Mouse (Mus musculus) G1E (cell line): ENCODE data around the gene Gm20075. TPM values are rescaled to one million over a fixed set of nuclear protein-coding genes. Genes with fewer than 3 reads are reported as not detected.
"Not testable (repeated sequence)": the region's sequence is repeated elsewhere in the genome, so short reads cannot be mapped to it uniquely, and the experiment has no call there.

Experiments
- ATAC-seq: 2 replicates; pipeline ENCODE4 v1.8.0; 2016; ENCODE audit warnings: mild to moderate bottlenecking; ENCODE audit not compliant: insufficient number of reproducible peaks, poor library complexity, low FRiP score, severe bottlenecking; ENCODE audit errors: extremely low read depth
- DNase-seq: peaks from one replicate; pipeline ENCODE4 v3.0.0; 2012; ENCODE audit warnings: low spot score
- H3K27me3 ChIP-seq: 2 replicates; pipeline ENCODE4 v1.6.1; 2012; ENCODE audit warnings: mild to moderate bottlenecking, low read length, inconsistent platforms; ENCODE audit not compliant: insufficient read depth
- H3K36me3 ChIP-seq: replicated peaks from 2 replicates; pipeline ENCODE3; 2012; ENCODE audit warnings: mild to moderate bottlenecking, inconsistent platforms
- H3K4me1 ChIP-seq: 2 replicates; pipeline ENCODE4 v1.6.1; 2012; ENCODE audit warnings: low read depth, low read length, inconsistent platforms, mixed read lengths; ENCODE audit not compliant: insufficient read depth
- H3K4me3 ChIP-seq: 2 replicates; pipeline ENCODE4 v1.5.1; 2012; ENCODE audit warnings: low read depth, mild to moderate bottlenecking, inconsistent platforms, low read length, moderate library complexity, mixed read lengths
- H3K9me3 ChIP-seq: replicated peaks from 2 replicates; pipeline ENCODE4 v1.6.1; 2012; ENCODE audit warnings: inconsistent platforms
- CTCF ChIP-seq: IDR thresholded peaks from 2 replicates; pipeline ENCODE4 v1.5.1; 2012; ENCODE audit warnings: low read depth, low read length, inconsistent platforms, mixed read lengths
- GATA1 ChIP-seq: IDR thresholded peaks from 2 replicates; pipeline ENCODE4 v1.6.1; 2012; ENCODE audit warnings: borderline replicate concordance, low read length, inconsistent platforms, mixed read lengths
- GATA2 ChIP-seq: IDR thresholded peaks from 2 replicates; pipeline ENCODE4 v1.6.1; 2012; ENCODE audit warnings: low read depth, low read length, inconsistent platforms, borderline replicate concordance
- POLR2AphosphoS5 ChIP-seq: IDR thresholded peaks from 2 replicates; pipeline ENCODE4 v1.6.1; 2012; ENCODE audit warnings: low read depth, low read length, inconsistent platforms; ENCODE audit not compliant: insufficient replicate concordance
- TAL1 ChIP-seq: conservative IDR thresholded peaks from 2 replicates; pipeline ENCODE4 v1.6.1; 2012; ENCODE audit warnings: low read depth, low read length, inconsistent platforms, mixed read lengths
- polyA plus RNA-seq: library from polyadenylated mRNA; stranded (reverse); fragments of >175 nt; gene quantifications from 2 replicates; pipeline ENCODE4 v1.2.3, GENCODE M21; 2012
- total RNA-seq, 2 experiments: library from RNA; stranded (forward) in 1 of 2; stranded (reverse) in 1 of 2; fragments of 200-1000 nt in 1 of 2; fragments of >200 nt in 1 of 2; fragmentation: Nextera tagmentation in 1 of 2; gene quantifications; 2 replicates each; pipeline ENCODE4 v1.2.3; 2014 to 2017

Gm20075 gene
- total and polyA plus RNA-seq, 3 experiments, result 0.39 to 26.9 (median 11.8) TPM

GRCm38 (mm10) chr13:96090929-96091328 is 9.8 kb upstream of the Gm20075 start:
- no peaks in the 10 kb centered on the region for H3K9me3 ChIP-seq
- no peak overlapping the region for H3K4me3 ChIP-seq
- peaks cover 10% of the 10 kb centered on the region for H3K27me3 ChIP-seq
- no peak for ATAC-seq
- H3K4me1 ChIP-seq, result peaks cover under 1% of the 10 kb centered on the region; the same call in 1 of the 2 replicates
- no peaks in the 10 kb centered on the region for H3K36me3 ChIP-seq
- TF ChIP-seq CTCF (no peak), TAL1 (no peak), POLR2AphosphoS5 (no peak), GATA2 (no peak), GATA1 (no peak)
- DNase-seq, result no peak

DNA sequence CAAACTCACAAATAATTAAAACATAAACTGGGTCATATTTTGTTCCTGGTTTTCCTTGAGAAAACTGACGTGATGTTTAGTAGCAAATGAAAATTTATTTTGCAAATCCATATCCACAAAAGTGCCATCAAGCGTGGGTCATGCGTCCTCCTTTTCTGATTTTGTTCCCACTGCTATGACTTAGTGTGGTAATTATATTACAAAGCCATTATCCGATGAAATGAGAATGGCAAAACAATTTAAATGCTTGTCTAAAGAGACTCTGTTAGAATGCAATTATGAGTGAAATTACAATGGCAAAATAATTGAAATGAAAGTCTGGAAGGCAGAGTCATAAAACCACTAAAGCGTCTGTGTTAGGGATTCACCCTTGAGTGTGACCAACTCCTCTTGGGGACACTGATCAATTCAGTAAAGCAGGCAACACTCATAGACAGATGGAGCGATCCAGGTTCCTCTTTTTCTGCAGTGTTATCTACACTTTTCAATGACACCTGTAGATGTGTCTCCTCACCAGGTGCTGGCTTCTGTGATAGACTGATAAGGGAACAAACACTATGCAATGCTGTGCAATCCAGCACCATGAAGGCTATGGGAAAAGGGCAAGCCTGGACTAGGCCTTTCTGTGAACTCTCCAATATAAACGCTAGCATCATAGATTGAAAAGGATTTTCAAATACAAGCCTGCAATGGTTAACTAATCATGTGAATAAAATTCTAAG is 4.6 kb upstream of the Gm20075 start:
- H3K4me1 ChIP-seq, result peaks cover 3% of the 10 kb centered on the region; the same call in 1 of the 2 replicates
- no peak overlapping the region for H3K4me3 ChIP-seq
- TF ChIP-seq TAL1, result peak; percentile 58
- TF ChIP-seq CTCF, result no peak
- DNase-seq (peak; percentile 7), ATAC-seq (peak; percentile 40)
- H3K9me3 ChIP-seq, result no peaks in the 10 kb centered on the region
- H3K36me3 ChIP-seq, result no peaks in the 10 kb centered on the region
- peaks cover 7% of the 10 kb centered on the region; the same call in 1 of the 2 replicates for H3K27me3 ChIP-seq

DNA sequence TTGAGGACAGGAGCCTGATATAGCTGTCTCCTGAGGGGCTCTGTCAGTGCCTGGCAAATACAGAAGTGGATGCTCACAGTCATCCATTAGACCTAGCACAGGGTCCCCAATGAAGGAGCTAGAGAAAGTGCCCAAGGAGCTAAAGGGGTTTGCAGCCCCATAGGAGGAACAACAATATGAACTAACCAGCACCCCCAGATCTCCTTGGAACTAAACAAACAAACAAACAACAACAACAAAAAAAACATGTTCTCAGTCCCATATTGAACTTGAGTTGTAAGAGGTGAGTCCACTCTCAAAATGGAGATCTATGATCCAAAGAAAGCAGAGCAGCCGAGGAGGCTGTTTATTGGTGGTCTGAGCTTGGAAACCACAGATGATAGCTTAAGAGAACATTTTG is 578 bp upstream of the Gm20075 start, which contains the start of gene Gm17190:
Gene Gm17190 (plus strand): TSS at position 301 of the 400 bp plus-strand sequence.
- H3K4me1 ChIP-seq, H3K36me3 ChIP-seq, DNase-seq, H3K4me3 ChIP-seq, H3K9me3 ChIP-seq, ATAC-seq, H3K27me3 ChIP-seq: not testable (repeated sequence)

GRCm38 (mm10) chr13:96073555-96073954 is 7.6 kb downstream of the Gm20075 start:
- DNase-seq, result no peak
- no peak for ATAC-seq
- H3K36me3 ChIP-seq, result no peaks in the 10 kb centered on the region
- TF ChIP-seq CTCF (no peak), GATA1 (no peak), POLR2AphosphoS5 (no peak), GATA2 (no peak), TAL1 (no peak)
- H3K4me3 ChIP-seq, result no peak overlapping the region
- peaks cover 2% of the 10 kb centered on the region; the same call in 1 of the 2 replicates for H3K9me3 ChIP-seq
- no peaks in the 10 kb centered on the region for H3K4me1 ChIP-seq
- H3K27me3 ChIP-seq, result peaks cover 7% of the 10 kb centered on the region; the same call in 1 of the 2 replicates

GRCm38 (mm10) chr13:96052755-96053154 is 28.4 kb downstream of the Gm20075 start:
- Histone ChIP-seq H3K4me3 (no peak overlapping the region), H3K9me3 (no peaks in the 10 kb centered on the region), H3K27me3 (peaks cover 4% of the 10 kb centered on the region; the same call in 1 of the 2 replicates), H3K4me1 (no peaks in the 10 kb centered on the region), H3K36me3 (no peaks in the 10 kb centered on the region)
- DNase-seq (no peak), ATAC-seq (no peak)
- TF ChIP-seq TAL1, result no peak
- no peak for TF ChIP-seq POLR2AphosphoS5

GRCm38 (mm10) chr13:96045396-96045795 is 35.8 kb downstream of the Gm20075 start:
- TF ChIP-seq TAL1 (no peak), CTCF (no peak), GATA1 (no peak), POLR2AphosphoS5 (no peak), GATA2 (no peak)
- ATAC-seq (no peak), DNase-seq (no peak)
- H3K36me3 ChIP-seq, result no peaks in the 10 kb centered on the region
- H3K9me3 ChIP-seq, result no peaks in the 10 kb centered on the region
- no peaks in the 10 kb centered on the region; the same call in 1 of the 2 replicates for H3K27me3 ChIP-seq
- H3K4me1 ChIP-seq, result no peaks in the 10 kb centered on the region
- no peak overlapping the region for H3K4me3 ChIP-seq
